Mouse (Mus musculus) layer of hippocampus, adult 6 months (tissue): ENCODE measurements around the gene Ephb1. TPM values are rescaled to one million over a fixed set of nuclear protein-coding genes. Genes with fewer than 3 reads are reported as not detected.

Source experiments
- long read RNA-seq, 2 experiments: library from polyadenylated mRNA; unstranded; transcript quantifications; one replicate each; pipeline ENCODE4 v2.0.0; 2019 to 2020
- microRNA-seq: library from miRNA; unstranded; fragments of <30 nt; microRNA quantifications from one replicate; pipeline ENCODE4 v1.2.0, GENCODE M21; 2020
- polyA plus RNA-seq: library from polyadenylated mRNA; unstranded; fragments of <200 nt; fragmentation: Nextera tagmentation; gene quantifications from 2 replicates; pipeline ENCODE4 v1.2.3, GENCODE M21; 2021

The Ephb1 gene
- polyA plus RNA-seq = 8.5 and 11.0 TPM in 2 replicates
- long read RNA-seq, experiment 1, full-length matches to known transcripts = 9 of 24 reads
- long read RNA-seq, experiment 1, partial matches to known transcripts = 11 of 24 reads
- long read RNA-seq, experiment 1, other reads (novel, unspliced or antisense) = 4 of 24 reads
- long read RNA-seq, experiment 2, full-length matches to known transcripts = 133 of 184 reads
- long read RNA-seq, experiment 2, partial matches to known transcripts = 32 of 184 reads
- long read RNA-seq, experiment 2, other reads (novel, unspliced or antisense) = 19 of 184 reads

DNA sequence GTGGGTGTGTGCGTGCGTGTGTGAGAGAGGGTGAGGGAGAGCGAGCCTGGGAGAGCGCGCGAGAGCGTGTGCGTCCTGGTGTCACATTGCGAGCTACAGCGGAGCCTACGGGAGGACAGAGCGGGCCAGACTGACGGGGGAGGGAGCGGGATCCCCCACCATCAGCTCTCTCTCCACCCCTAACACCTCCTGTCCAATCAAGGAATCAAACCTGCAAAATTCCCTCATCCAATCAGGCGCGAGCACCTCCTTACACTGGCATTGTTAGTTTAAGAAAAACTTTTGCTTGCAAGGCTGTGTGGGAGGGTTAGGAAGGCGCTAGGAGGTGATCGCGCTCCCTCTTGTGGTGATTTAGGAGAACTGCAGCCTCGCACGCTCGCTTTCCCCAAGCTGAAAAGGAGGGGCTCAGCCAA lies at the start of gene Ephb1:
Gene Ephb1 (minus strand): TSS at position 133 of the 413 bp plus-strand sequence.

Small RNAs within 50 kb of the gene (microRNA-seq; reads per million reads assigned to microRNA genes)
- gene Mir7243 = not detected

Other genes with a start within 250 kb of the Ephb1 start
- gene Ky, start 151.1 kb upstream of the Ephb1 start, polyA plus RNA-seq = 0.48 and 0.49 TPM in 2 replicates